Mouse (Mus musculus) R1 (cell line): ENCODE results near the gene Enkur.
A peak's percentile ranks its signal among the peaks of the same experiment; 100 is the strongest.
"Not testable (repeated sequence)": the region's sequence is repeated elsewhere in the genome, so short reads cannot be mapped to it uniquely, and the experiment has no call there.

Source experiments
- DNase-seq: peaks from one replicate; pipeline ENCODE4 v3.0.0-alpha.2; 2018; ENCODE audit warnings: low read depth, low spot score

Gene Enkur

DNA sequence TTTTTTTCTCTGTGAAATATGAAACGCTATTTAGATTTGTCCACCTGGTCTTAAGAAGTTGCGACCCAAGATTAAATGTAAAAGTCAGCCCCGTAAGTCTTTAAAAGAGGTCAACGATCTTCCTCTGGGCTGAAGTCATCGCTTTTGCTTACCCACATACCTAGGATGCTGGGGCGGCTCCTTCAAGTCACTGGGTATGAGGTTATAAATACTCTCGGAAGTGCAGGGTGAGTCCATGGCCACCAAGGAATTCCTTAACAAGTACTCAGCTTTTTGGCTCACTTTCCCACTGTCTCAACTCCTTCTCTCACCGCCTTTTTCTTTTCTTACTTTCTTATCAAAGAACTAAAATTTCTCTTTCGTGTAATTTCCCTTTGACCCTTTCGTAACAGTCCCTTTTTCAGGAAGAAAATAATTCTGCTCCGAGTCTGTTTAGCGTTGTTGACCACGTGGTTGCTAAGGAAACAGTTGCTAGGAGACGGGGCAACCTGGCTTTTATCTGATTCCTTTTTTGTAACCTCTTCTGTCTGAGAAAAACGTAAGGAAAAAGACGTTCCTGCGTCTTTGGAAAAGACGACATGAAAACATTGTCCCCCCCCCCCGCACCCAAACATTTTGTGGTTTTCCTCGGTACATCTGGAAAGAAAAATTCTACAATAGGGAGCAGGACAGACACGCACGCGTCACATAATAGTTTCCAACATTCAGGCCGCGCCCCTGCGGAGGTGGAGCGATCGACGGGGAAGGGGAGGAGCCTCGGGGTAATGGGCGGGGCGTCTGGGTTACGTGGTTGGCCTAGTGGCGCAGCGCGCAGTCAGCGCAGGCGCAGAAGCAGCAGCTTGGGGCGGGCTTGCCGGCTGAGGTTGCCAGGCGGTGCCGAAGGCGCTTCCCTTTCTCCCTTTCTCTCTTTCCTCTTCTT lies at the start of gene Enkur, which contains the start of gene Thnsl1:
Gene Enkur (minus strand): TSS at position 454 of the 919 bp plus-strand sequence.
Gene Thnsl1 (plus strand): TSS at position 813 of the 919 bp plus-strand sequence.
- DNase-seq, result peak; percentile 97

DNA sequence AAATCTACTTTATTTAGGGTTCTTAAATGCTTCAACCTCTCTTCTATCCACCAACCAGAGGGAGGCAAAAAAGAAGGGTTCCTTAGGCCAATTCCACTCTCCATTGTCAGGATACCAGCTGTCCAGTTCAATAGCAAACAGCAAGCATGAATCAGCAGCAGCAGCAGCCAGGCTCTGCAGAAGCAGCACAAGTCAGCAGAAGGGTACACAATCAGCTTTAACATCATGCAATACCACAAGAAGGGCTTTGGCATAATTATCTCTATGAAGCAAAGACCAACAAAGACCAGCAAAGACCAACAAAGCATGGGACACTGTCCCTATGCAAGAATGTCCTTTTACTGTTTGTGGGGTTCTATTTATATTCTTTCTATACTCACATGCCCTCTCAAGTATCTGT lies 49.1 kb upstream of the Enkur start:
- DNase-seq, result no peak

DNA sequence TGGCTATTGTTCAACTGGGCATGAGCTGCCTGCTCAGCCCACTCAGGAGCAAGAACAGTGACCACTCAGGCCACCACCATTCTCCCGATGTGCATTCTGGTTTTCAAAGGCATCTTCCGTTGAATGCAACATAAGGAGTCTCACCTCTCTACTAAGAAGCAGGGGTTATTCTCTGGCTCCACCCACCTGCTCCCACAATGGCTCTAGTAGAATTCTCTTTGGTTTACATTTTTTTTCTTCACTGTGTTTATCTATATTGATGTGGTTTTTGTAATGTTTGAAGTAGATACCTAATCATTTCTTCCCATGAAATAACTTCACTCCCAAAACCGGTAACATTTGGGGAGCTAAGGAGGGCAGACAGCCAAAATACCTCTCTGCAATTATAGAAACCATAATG lies 48.5 kb upstream of the Enkur start:
- DNase-seq, result no peak

DNA sequence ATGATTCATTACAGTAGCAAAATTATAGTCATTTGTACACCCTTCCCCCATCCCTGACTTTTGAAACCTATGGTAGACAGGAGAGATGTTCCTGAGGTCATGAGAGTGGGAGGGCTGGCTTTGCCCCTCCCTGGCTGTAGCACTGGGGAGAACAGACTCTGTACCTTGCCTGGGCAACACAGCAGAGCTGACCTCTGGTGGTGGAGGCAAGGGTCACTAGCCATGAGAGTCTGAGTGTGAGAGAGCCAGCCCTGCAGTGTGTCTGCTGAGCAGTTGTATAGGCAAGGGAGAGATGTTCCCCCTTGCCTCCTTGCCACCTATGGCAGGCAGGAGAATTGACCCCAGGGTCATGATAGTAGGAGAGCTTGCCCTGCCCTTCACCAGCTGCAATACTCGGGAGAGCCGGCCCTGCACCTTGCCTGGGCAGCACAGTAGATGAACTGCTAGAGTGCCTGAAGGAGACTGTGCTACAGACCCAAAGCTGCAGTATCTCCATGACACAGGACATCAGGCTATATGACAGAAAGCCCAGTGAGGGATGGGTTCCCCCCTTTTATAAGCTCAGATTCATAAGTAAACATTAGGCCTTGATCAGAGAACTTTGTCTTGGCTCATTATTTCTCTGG lies 40.4 kb upstream of the Enkur start:
- DNase-seq, result no peak

DNA sequence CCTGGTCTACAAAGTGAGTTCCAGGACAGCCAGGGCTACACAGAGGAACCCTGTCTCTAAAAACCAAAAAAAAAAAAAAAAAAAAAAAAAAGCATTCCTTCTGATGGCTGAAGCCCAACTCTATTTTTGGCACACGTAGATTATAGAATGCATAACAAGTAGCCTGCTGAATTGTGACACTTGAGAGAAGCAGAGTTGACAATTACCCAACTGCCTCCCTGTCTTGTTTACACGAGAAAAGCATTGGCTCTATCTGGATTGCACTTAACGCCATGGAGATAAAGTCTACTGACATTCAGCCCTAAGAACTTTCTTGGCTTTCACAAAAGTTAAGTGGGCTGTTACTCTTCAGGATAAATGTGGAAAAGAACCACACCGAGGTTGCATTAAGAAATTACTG lies 39.8 kb upstream of the Enkur start:
- no peak for DNase-seq

DNA sequence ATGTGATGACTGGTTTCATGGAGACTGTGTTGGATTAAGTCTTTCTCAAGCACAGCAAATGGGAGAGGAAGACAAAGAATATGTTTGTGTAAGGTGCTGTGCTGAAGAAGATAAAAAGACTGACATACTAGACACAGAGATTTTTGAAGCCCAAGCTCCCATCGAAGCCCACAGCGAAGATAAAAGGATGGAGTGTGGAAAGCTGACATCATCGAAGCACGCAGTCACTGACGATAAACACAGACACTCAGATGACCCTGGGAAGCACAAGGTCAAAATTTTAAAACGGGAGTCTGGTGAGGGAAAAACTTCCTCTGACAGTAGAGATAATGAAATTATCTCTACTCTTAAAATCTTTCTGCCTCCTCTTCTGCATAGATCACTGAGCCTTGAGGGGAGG lies 38.9 kb upstream of the Enkur start:
- not testable (repeated sequence) for DNase-seq

DNA sequence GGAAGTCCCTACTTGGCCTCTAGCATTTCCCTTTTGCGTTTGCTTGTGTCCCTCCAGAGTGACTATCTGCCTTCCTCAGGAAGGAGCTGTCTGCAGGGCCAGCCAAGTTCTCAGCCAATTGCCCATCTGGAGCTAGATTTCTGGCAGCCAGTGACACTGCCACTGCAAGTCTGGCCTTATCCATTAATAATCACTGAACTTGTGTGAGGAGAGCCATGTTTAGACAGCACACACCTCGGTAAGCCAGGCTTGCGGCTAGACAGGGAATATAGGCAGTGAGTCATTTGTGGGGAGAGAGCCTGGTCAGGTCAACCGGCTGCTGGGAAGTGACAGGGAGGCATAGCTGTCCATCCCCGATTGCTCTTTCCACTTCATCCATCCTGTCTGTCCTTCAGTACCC lies 31.7 kb upstream of the Enkur start:
- DNase-seq, result no peak

DNA sequence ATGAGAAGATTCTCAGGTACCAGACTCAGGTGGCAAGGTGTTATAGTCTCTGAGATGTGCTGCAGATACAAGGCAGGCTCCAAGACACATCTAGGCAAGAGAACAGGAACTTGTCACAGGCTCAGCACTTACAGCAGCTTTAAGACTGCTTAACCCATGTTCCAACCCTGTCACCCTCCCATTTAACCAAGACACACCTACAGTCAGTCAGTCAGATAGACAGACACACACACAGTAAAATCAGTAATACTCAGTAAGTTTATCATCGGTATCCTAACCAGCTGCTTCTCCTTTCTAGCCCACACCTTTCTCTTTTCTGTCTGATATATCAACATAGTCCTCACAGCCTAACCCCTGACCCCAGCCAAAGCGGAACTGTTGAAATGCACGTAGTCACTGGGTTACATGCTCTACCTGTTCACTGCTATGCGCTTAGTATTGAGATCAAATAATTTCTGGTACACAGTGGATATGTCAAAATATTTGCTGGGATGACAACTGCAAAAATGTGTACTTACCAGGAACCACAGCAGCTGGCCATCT lies 30.8 kb upstream of the Enkur start:
- no peak for DNase-seq

DNA sequence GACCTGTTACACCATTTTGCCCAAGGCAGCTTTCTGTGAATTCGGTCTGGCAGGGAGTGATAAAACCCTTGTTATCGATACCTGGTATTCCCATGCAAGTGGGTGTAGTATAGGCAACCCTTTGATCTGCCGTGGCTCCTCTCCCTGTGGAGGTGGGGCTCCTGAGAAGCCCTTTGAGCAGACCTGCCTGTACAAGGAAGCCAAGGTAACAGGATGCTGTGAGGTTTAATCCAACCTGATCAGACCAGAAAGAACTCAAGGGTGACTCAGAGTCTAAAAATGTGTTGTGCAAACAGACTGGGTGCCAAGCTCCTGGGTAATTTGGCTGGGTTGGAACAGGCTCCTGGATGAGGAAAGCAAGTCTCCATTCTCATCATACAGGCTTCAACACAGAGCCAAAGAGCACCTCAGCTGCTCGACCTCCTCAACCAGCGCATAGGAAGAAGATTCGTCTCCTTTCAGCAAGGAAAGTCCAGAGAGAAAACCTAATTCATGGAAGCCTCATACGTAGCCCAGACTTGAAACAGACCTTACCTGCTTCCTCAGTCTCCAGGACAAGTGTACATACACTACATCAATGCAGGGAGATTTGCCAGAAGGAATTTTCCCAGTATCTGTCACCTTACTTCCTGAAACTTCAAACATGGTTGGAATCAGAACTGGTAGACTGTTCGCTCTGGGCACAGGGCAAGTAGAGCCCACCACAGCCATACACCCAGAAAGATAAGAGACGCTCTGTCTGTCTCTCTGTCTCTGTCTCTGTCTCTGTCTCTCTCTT lies 29.9 kb upstream of the Enkur start:
- DNase-seq, result no peak

DNA sequence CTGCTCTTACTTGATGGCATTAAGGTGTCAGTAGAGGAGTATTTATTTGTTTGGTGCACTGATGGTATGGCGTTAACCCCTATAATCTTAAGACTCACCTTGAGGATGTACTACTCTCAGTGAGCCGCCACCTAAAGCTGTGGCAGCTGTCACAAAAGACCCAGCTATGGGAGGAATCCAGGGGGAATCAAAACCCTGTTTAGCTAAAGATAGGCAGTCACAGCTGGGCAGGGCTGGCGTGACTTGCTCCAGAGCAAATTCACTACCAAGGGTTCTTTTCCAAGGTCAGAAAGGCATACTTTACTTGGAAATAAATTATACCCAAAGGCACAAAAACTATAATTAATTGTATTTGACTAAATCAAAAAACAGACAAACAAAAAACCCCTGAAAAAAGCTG lies 26.0 kb upstream of the Enkur start:
- no peak for DNase-seq

DNA sequence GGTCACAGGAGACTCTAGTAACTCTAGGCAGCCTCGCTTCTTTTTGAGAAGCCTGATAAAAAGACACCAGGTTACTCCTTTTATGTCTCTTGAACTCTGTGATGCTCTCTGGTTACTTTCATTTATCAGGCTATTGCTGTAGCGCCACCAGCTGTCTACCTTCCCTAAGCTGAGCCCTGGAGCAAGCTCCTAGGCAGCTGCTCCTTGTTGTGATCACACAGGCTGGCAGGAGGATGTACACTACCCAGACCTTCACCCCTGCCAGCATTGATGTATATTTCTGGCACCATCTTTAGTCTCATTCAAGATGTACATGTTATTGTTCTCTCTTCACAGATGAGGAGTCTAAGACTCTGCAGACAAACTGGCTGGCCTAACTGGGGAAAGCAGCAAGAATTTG lies 25.1 kb upstream of the Enkur start:
- no peak for DNase-seq

DNA sequence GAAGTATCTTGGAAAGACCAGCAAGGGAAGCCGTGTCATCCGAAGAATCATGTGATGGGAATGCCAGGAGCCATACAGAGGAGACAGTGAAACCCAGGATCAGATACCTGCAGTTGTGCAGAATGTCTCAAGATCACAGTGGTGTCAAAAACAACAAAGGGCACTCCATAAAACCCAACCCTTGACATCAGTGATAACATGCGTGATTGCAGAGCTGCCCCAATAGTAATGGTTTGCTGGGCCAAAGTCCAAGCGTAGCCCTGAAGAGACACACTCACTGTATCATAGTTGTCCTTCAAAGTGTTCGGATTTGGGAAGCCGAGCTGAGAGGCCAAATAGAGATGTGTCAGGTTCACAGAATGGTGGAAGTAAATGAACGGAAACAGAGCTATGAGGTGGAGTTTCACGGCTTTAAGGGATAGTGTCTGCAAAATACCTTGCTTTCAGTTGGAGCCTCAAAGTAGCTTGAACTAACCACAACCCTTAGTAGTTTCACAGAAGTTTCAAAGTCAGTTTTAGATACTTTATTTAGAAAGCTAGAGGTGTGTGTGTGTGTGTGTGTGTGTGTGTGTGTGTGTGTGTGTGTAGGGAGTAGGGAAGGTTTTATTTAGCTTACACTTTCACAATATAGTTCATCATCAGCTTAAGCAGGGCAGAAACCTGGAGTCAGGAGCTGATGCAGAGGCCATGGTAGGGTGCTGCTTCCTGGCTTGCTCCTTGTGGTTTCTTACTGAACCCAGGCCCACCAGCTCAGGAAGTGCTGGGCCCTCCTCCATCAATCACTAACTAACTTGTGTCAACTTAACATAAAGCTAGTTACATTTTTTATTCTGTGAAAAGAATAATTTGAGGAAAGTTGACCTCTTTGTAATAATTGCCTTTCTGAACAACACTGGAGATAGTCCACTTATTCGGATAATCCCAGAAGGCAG lies 17.6 kb upstream of the Enkur start:
- DNase-seq, result no peak

DNA sequence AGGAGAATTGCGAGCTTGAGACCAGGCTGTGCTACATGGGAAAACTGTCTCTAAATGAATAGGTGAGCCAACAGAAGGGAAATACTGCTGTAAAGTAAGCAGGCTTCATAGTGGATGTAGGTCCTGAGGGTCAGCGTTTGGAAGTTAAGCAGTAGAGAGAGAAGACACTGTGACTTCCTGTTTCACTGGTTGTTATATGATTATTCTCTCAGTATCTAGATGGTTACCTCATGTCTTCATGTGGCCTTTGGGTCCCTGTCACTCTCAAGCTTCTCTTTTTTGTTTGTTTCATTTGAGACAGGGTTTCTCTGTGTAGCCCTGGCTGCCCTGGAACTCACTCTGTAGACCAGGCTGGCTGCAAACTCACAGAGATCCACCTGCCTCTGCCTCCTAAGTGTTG lies 10.1 kb upstream of the Enkur start:
- no peak for DNase-seq

DNA sequence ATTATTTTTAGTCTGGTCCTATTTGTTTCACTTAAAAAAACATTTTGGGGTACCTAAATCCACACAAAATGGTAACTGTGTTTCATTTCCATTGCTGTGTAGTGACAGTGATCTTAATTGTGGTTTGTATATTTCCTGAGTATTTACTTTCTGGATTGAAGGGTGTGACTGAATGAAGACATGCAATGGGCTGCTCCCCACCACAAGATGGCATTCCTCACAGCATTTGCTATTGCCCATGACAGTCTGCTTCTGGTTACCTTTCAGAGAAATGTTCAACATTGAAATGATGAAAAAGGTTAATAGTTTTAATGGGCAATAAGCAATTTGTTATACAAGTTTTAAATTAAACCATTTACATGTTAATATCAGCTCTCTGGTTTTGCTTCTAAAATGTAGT lies 9.2 kb upstream of the Enkur start:
- no peak for DNase-seq

DNA sequence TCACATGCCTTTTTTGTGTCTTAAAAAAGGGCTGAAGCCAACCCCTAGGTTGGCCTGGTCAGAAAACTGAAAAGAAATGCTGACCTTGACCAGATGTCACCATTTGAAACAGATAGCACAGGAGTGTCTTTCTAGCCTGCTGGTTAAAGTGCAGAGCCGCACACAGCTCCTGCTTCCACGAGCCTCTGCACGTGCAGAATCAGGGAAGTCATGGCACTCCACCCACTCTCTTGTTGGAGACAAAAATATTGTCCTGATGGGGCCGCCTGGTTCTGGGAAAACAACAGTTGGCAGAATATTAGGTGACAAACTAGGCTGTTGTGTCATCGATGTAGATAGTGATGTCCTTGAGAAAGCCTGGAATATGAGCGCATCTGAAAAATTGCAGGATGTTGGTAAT lies 6.2 kb upstream of the Enkur start:
- DNase-seq, result no peak

DNA sequence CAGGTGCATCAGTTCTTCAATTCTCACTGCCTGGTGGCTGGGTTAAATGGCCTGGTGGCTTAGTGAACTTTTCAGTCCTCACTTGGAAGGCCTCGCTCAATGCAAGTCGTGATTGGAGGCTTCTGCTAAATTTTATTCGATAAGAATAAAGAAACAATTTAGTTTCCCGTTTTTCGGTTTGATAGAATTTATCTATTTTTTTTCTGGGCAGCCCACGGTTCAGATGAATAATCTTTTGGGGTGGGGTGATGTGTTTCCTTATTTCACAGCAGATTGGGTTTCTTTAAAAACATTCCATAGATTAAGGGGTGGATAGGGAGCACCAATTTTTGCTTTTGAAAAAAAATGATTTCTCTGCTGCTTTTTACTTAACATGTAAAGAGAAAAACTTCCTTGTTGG lies 1.1 kb upstream of the Enkur start:
- DNase-seq, result no peak

DNA sequence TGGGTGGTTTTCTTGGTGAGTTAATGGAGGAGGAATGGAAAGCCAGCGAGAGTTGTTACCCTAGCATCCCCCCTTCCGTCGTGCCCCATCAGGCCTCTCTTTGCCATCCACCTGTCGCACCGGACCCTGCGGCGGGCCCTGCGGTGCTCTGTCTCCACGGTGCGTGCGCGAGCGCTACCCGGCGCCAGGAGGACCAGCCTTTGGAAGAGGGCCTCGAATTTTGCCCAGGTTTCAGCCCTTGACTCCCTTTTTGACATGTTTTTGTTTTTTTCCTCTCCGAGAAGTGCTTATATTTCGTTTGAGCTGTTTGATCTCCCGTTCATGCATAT lies 630 bp upstream of the Enkur start:
- DNase-seq, result no peak

DNA sequence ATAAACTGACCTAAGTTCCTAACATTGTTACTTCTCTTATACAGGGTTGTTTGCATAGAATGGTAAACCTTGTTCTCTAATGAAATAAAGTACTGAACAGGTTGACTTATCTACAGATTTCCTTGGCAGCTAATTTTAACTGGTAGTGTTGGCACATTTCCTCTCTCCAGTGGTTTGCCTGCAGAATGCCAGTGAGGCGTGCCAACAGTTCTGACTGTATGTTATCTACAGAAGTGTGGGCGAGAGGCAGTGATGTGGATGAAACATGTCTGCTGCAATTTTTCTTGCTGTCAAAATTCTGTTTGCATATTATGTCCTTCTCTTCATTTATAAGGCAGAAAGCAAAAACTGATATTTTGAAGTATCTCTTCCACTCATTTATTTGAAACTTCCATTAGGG lies 2.4 kb downstream of the Enkur start:
- DNase-seq, result no peak

DNA sequence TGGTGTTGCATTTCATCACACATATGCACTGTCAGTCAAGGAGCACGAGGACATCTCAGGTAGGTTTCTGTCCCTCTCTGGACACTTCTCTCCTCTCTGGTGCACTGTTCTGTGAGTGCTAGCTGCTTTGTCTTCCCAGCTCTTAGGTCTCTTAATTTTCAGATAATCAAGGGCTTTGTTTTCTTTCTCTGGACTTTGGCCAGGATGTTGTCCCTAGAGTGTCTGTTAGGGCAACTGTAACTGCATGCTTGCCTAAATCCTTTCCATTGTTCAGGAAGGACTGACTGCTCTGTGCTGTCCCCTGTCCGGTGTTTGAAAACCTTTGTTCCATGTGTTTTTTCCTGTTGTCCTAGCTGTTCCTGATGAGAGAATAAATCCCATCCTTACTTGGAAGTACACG lies 6.1 kb downstream of the Enkur start:
- DNase-seq, result no peak

DNA sequence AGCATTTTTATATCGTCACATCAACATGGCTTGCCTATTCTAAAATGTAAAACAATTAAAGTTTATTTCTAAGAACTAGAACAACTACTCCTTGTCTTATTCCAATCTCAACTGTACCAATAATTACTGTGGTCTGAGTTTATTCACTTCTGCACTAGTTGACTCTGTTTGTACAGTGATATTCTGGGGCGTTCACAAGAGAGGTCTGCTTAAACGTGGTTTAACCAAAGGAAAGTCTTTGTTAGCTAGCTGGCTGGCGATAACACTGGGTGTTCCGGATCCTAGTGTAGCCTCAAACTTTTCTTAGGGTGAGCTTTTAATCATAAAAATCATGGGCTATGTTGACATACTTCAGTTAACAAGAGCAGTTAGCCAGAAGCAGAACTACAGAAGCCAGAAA lies 9.9 kb downstream of the Enkur start:
- no peak for DNase-seq

DNA sequence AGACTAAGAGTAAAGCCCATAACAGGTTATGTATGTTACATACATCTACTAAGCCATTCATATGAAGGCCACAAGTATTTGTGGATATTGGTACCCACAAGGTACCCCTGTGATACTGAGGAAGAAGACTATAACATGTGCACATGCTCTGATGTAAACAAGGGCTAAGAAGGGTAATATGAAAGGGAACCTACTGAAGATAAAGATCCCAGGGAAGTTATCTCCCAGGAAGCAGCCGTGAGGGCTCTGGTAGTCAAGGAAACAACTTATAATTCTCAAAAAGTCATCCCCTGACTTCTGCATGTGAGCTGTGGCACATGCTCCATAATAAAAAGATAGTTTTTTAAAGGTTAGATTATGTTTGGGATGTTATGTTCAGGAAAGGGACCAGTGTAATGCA lies 13.9 kb downstream of the Enkur start:
- DNase-seq, result no peak
